ENCODE assay signal across 8 mouse cellular contexts in the genomic region with DNA sequence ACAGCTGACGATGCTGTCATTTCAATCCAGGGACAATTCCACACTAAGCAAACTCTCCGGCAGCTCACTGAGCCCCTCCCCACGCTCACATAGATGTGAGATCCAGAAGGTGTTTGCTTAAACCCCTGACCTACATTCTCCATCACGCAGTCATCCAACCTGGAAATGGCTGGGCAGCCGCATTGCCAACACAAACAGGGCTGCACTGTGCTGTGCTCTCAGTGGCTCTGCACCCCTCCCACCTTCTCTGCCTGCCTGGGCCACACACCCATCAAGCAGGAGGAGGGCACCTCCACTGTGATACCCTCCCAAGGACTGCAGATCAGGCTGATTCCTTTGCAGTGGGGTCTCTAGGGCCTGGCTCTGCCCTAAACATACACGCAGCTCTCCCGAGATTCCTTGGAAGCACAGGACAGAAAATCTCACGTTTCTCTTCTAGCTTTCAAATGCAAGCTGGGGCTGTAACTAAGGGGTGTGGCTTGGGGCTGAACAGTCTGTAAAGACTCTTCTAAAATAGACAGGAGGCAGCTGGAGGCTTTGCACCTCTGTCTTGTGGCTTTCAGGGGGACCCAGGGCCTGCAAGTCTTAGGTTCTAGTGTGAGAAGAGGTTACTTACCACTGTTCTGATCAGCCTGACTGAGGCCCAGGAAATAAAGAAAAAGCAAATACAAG.
DNase-seq lines count a peak whose midpoint lies in the region; ATAC-seq and TF ChIP-seq lines count a peak whose summit lies in the region.

No protein-coding gene starts in this region.

- 38% methylated on average over 8 of the region's 8 CpGs for WGBS in heart, embryonic 14.5 days
- WGBS in embryonic facial prominence, embryonic 13.5 days, result 45% methylated on average over 8 of the region's 8 CpGs
- 43% methylated on average over 8 of the region's 8 CpGs for WGBS in liver, postnatal 0 days (ENCODE audit: insufficient replicate concordance)

- H3K4me1 ChIP-seq in heart, embryonic 14.5 days (ENCODE audit: control insufficient read depth in 2 of 2, insufficient read depth in 2 of 2, low read length in 2 of 2), result peaks cover 3 to 9% of the 10 kb centered on the region in 2 experiments; a peak in 3 of 4 replicates
- peaks cover 29% of the 10 kb centered on the region for H3K4me1 ChIP-seq in embryonic facial prominence, embryonic 13.5 days
- H3K4me1 ChIP-seq in liver, postnatal 0 days (ENCODE audit: insufficient read depth), result peaks cover 6% of the 10 kb centered on the region; the same call in 1 of the 2 replicates

- no peaks in the 10 kb centered on the region for H3K9me3 ChIP-seq in heart, embryonic 14.5 days (ENCODE audit: control insufficient read depth, low read length)
- no peaks in the 10 kb centered on the region for H3K9me3 ChIP-seq in embryonic facial prominence, embryonic 13.5 days
- H3K9me3 ChIP-seq in liver, postnatal 0 days (ENCODE audit: low read length), result no peaks in the 10 kb centered on the region

- TF ChIP-seq CTCF in liver, postnatal 0 days (IDR thresholded peaks at IDR 0.05; ENCODE audit: low read depth), result no peak

- H3K27me3 ChIP-seq in heart, embryonic 14.5 days (ENCODE audit: control insufficient read depth, insufficient read depth, low read length), result no peaks in the 10 kb centered on the region
- no peaks in the 10 kb centered on the region for H3K27me3 ChIP-seq in embryonic facial prominence, embryonic 13.5 days
- no peaks in the 10 kb centered on the region for H3K27me3 ChIP-seq in liver, postnatal 0 days (ENCODE audit: insufficient read depth, low read length)

- H3K9ac ChIP-seq in heart, embryonic 14.5 days (ENCODE audit: low read length), result no peak overlapping the region
- H3K9ac ChIP-seq in embryonic facial prominence, embryonic 13.5 days, result no peak overlapping the region
- no peak overlapping the region for H3K9ac ChIP-seq in liver, postnatal 0 days (replicated peaks)

- DNase-seq in heart, postnatal 36 days, result no peak
- DNase-seq in NIH3T3 (ENCODE audit: low read depth), result peak; percentile 58
- DNase-seq in liver, postnatal 0 days, result peak; percentile 58
- no peak for DNase-seq in thymus, adult 18-20 months
- DNase-seq in Muller cell, postnatal 12 days (ENCODE audit: inconsistent ontology term), result no peak

- TF ChIP-seq EP300 in liver, postnatal 0 days (IDR thresholded peaks at IDR 0.05; ENCODE audit: low read depth), result no peak

- intact Hi-C loops in heart, postnatal 36 days (cut with DNase I), result loop anchor here (5.0 kb wide), 1 partner anchor 50 kb away; no protein-coding TSS in a partner anchor

- no peaks in the 10 kb centered on the region for H3K36me3 ChIP-seq in heart, embryonic 14.5 days (ENCODE audit: control insufficient read depth, insufficient read depth, low read length)
- H3K36me3 ChIP-seq in embryonic facial prominence, embryonic 13.5 days, result no peaks in the 10 kb centered on the region
- H3K36me3 ChIP-seq in liver, postnatal 0 days (replicated peaks; ENCODE audit: insufficient read depth, low read length), result no peaks in the 10 kb centered on the region

- peak; percentile 31; the same call in 1 of the 2 replicates for ATAC-seq in heart, embryonic 14.5 days (ENCODE audit: insufficient number of reproducible peaks, insufficient read depth, low FRiP score, low read depth)
- no peak for ATAC-seq in embryonic facial prominence, embryonic 13.5 days (ENCODE audit: insufficient number of reproducible peaks, insufficient read depth, low FRiP score, low TSS enrichment, low read depth)
- ATAC-seq in liver, postnatal 0 days, result peak; percentile 96
- no peak for ATAC-seq in monocyte, adult 5-6 weeks (replicated peaks; ENCODE audit: insufficient number of reproducible peaks, low FRiP score, low TSS enrichment, poor library complexity, severe bottlenecking)

- no peak overlapping the region for H3K27ac ChIP-seq in heart, embryonic 14.5 days (replicated peaks in 1 of 2; ENCODE audit: control insufficient read depth in 1 of 2, insufficient read depth in 1 of 2, low read depth in 2 of 2, low read length in 2 of 2)
- H3K27ac ChIP-seq in embryonic facial prominence, embryonic 13.5 days, result 0 out of 2 replicates have a peak overlapping the region, but pooled peaks have one; percentile 16
- peak overlapping the region; percentile 57; the same call in 1 of the 2 replicates for H3K27ac ChIP-seq in liver, postnatal 0 days (ENCODE audit: low read depth)

- H3K4me2 ChIP-seq in heart, embryonic 14.5 days (ENCODE audit: low read length), result no peak overlapping the region
- H3K4me2 ChIP-seq in embryonic facial prominence, embryonic 13.5 days, result no peak overlapping the region
- H3K4me2 ChIP-seq in liver, postnatal 0 days (ENCODE audit: low read depth, low read length), result no peak overlapping the region

- H3K4me3 ChIP-seq in heart, embryonic 14.5 days (ENCODE audit: control insufficient read depth in 1 of 2, insufficient read depth in 1 of 2, low read depth in 1 of 2, low read length in 2 of 2), result no peak overlapping the region
- no peak overlapping the region for H3K4me3 ChIP-seq in embryonic facial prominence, embryonic 13.5 days
- H3K4me3 ChIP-seq in liver, postnatal 0 days (ENCODE audit: low read depth, low read length), result no peak overlapping the region

Comparison
In these comparisons a context has a peak if more than half of its experiments do, and no peak if none do; other contexts are left out.
1. ATAC-seq: peak in heart, embryonic 14.5 days (single experiment) and liver, postnatal 0 days (single experiment); none in embryonic facial prominence, embryonic 13.5 days (single experiment) and monocyte, adult 5-6 weeks (single experiment).
2. H3K27ac ChIP-seq: peak in embryonic facial prominence, embryonic 13.5 days (single experiment) and liver, postnatal 0 days (single experiment); none in heart, embryonic 14.5 days (0 of 2).
3. DNase-seq: peak in NIH3T3 (single experiment) and liver, postnatal 0 days (single experiment); none in heart, postnatal 36 days (0 of 2), thymus, adult 18-20 months (0 of 2) and Muller cell, postnatal 12 days (single experiment).